Mouse (Mus musculus): ENCODE data around the gene Cpne7. TPM values are rescaled to one million over a fixed set of nuclear protein-coding genes. Genes with fewer than 3 reads are reported as not detected.

Cpne7 gene
- 0.08 and 0.14 TPM in 2 replicates for polyA plus RNA-seq (2014; fragmentation: Nextera tagmentation; extraction: Ambion mirVana)

DNA sequence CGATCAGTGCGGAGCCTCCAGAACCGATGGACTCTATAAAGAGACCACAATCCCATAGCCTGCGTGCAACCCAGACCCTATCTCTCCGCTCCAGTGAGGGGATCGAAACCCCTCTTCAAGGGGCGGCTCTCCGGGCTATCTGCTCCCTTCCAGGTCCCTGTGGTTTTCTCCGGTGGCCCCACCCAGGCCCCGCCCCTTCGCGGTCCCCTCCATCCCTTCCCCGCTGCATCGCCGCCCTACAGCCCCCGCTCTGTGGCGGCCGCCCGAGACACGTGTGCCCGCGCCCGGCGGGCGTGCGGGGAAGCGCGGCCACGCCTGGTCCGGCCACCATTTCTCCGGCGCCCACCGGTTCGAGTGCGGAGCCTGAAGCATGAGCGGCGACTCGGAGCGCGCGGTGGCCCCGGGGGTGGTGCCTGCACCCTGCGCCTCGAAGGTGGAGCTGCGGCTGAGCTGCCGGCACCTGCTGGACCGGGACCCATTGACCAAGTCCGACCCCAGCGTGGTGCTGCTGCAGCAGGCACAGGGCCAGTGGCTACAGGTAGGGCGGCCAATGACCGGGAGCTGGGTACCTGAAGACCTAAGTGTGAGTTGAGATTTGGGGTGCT, at the start of gene Cpne7:
Gene Cpne7 (plus strand): TSS at position 248 of the 605 bp plus-strand sequence.
- no peak within 1 kb of the TSS for H3K27ac ChIP-seq (replicated peaks in 1 of 2; ENCODE audit: control insufficient read depth in 1 of 2, insufficient read depth in 1 of 2, low read depth in 2 of 2, low read length in 2 of 2)
- peak within 1 kb of the TSS; percentile 54 for H3K9ac ChIP-seq (ENCODE audit: low read length)
- H3K36me3 ChIP-seq (ENCODE audit: control insufficient read depth, insufficient read depth, low read length): no peaks in the 10 kb centered on the region
- H3K4me2 ChIP-seq (ENCODE audit: low read length): peak within 1 kb of the TSS; percentile 85
- no peaks in the 10 kb centered on the region for H3K9me3 ChIP-seq (ENCODE audit: control insufficient read depth, low read length)
- H3K27me3 ChIP-seq (ENCODE audit: control insufficient read depth, insufficient read depth, low read length): peaks cover 45% of the 10 kb centered on the region
- under 1% methylated on average over 51 of the region's 51 CpGs for WGBS
- no peak for ATAC-seq (ENCODE audit: insufficient number of reproducible peaks, insufficient read depth, low FRiP score, low read depth)
- H3K4me1 ChIP-seq (ENCODE audit: control insufficient read depth in 2 of 2, insufficient read depth in 2 of 2, low read length in 2 of 2): peaks cover 7 to 17% of the 10 kb centered on the region in 2 experiments; a peak in 3 of 4 replicates
- H3K4me3 ChIP-seq (ENCODE audit: control insufficient read depth in 1 of 2, insufficient read depth in 1 of 2, low read depth in 1 of 2, low read length in 2 of 2): peak within 1 kb of the TSS; percentile 33 to 51

DNA sequence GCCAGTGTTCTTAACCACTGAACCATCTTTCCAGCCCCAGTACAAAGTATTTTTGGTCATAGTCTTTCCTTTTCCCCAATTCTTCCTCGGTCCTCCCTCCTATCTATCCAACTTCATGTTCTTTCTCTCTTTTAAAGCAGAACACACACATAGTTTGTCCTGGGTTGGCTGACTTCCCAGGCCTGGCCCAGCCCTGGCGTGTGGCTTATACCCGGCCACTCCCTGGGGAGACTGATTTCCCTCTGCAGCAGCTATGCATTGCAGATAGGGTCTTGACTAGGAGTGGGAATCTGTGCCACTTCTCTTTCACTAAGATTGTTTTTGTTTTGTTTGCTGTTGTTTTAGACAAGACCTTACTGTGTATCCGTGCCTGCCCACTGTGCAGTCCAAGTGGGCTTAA, 46.0 kb upstream of the Cpne7 start:
- peak; percentile 31; the same call in 1 of the 2 replicates for ATAC-seq (ENCODE audit: insufficient number of reproducible peaks, insufficient read depth, low FRiP score, low read depth)
- H3K9me3 ChIP-seq (ENCODE audit: control insufficient read depth, low read length): no peaks in the 10 kb centered on the region
- peaks cover 2 to 21% of the 10 kb centered on the region in 2 experiments for H3K4me1 ChIP-seq (ENCODE audit: control insufficient read depth in 2 of 2, insufficient read depth in 2 of 2, low read length in 2 of 2)
- WGBS: 31% methylated on average over 4 of the region's 4 CpGs
- H3K9ac ChIP-seq (ENCODE audit: low read length): no peak overlapping the region
- H3K27me3 ChIP-seq (ENCODE audit: control insufficient read depth, insufficient read depth, low read length): no peaks in the 10 kb centered on the region
- H3K27ac ChIP-seq (replicated peaks in 1 of 2; ENCODE audit: control insufficient read depth in 1 of 2, insufficient read depth in 1 of 2, low read depth in 2 of 2, low read length in 2 of 2): peak overlapping the region in 1 of 2 experiments; percentile 44; a peak in 1 of 4 replicates
- H3K36me3 ChIP-seq (ENCODE audit: control insufficient read depth, insufficient read depth, low read length): peaks cover 76% of the 10 kb centered on the region
- no peak overlapping the region for H3K4me3 ChIP-seq (ENCODE audit: control insufficient read depth in 1 of 2, insufficient read depth in 1 of 2, low read depth in 1 of 2, low read length in 2 of 2)
- H3K4me2 ChIP-seq (ENCODE audit: low read length): no peak overlapping the region

DNA sequence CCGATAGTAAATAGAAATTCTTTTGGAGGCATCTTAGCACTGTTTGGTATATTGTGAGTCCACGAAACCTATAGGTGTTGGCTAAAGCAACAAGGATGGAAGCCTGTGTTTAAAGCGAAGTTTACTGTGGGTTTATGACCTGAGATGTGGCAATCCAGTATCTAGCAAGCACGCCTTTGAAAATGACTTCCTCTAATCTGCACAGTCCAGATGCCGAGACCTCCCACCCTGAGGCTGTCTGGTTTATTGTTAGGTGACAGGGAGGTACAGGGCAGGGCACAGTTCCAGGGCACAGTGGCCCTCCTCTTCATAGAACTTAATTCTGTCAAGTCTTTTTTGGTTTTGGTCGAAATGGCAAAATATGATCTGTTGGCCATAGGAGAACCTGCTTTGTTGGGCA, 40.0 kb upstream of the Cpne7 start:
- H3K27me3 ChIP-seq (ENCODE audit: control insufficient read depth, insufficient read depth, low read length): no peaks in the 10 kb centered on the region
- WGBS: 75% methylated on average over 6 of the region's 6 CpGs
- H3K4me1 ChIP-seq (ENCODE audit: control insufficient read depth in 2 of 2, insufficient read depth in 2 of 2, low read length in 2 of 2): no peaks in the 10 kb centered on the region
- no peak for ATAC-seq (ENCODE audit: insufficient number of reproducible peaks, insufficient read depth, low FRiP score, low read depth)
- no peaks in the 10 kb centered on the region for H3K9me3 ChIP-seq (ENCODE audit: control insufficient read depth, low read length)
- H3K36me3 ChIP-seq (ENCODE audit: control insufficient read depth, insufficient read depth, low read length): peaks cover 97% of the 10 kb centered on the region
- no peak overlapping the region for H3K4me3 ChIP-seq (ENCODE audit: control insufficient read depth in 1 of 2, insufficient read depth in 1 of 2, low read depth in 1 of 2, low read length in 2 of 2)
- no peak overlapping the region for H3K4me2 ChIP-seq (ENCODE audit: low read length)
- no peak overlapping the region for H3K27ac ChIP-seq (replicated peaks in 1 of 2; ENCODE audit: control insufficient read depth in 1 of 2, insufficient read depth in 1 of 2, low read depth in 2 of 2, low read length in 2 of 2)
- no peak overlapping the region for H3K9ac ChIP-seq (ENCODE audit: low read length)

DNA sequence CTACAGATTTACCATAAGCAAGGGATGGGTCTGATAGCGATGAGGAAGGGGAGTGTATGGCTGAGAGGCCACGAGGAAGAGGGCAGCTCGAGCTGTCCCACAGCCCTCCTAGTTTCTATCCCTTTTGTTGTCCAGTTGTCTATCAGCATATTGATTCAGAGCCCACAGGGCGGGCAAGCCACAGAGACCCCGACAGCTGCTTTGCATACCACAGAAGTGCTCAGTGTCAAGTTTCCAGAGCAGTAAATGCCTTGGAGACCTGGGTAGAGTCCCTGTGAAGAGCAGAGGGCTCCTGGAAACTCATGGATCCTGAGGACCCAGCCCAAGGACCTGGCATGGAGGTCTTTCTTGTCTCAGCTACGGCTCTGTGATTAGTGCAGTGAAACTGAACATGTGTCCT, 34.2 kb upstream of the Cpne7 start:
- no peak for ATAC-seq (ENCODE audit: insufficient number of reproducible peaks, insufficient read depth, low FRiP score, low read depth)
- H3K36me3 ChIP-seq (ENCODE audit: control insufficient read depth, insufficient read depth, low read length): peaks cover 98% of the 10 kb centered on the region
- no peak overlapping the region for H3K9ac ChIP-seq (ENCODE audit: low read length)
- H3K4me2 ChIP-seq (ENCODE audit: low read length): no peak overlapping the region
- no peaks in the 10 kb centered on the region for H3K4me1 ChIP-seq (ENCODE audit: control insufficient read depth in 2 of 2, insufficient read depth in 2 of 2, low read length in 2 of 2)
- H3K27me3 ChIP-seq (ENCODE audit: control insufficient read depth, insufficient read depth, low read length): no peaks in the 10 kb centered on the region
- H3K27ac ChIP-seq (replicated peaks in 1 of 2; ENCODE audit: control insufficient read depth in 1 of 2, insufficient read depth in 1 of 2, low read depth in 2 of 2, low read length in 2 of 2): no peak overlapping the region
- H3K4me3 ChIP-seq (ENCODE audit: control insufficient read depth in 1 of 2, insufficient read depth in 1 of 2, low read depth in 1 of 2, low read length in 2 of 2): no peak overlapping the region
- no peaks in the 10 kb centered on the region for H3K9me3 ChIP-seq (ENCODE audit: control insufficient read depth, low read length)
- 81% methylated on average over 6 of the region's 6 CpGs for WGBS

DNA sequence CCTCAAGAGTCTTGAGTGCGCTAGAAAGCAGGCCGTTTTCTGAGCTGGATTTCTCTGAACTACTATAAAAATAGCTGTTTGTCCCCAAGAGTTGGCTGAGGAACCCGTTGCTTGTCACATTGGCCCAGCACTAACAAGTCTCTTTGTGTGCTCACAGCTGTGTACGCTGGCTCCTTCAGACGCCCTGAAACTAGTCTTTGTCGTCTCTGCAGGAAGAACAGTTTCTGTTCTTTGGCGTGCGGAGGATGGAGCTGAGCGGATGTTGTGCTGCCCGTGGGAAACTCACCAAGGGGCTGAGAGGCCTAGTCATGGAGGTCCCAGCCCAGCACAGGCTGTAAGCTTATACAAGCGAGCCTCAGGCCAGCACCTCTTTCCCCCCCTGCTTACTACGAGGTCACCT, 33.6 kb upstream of the Cpne7 start:
- no peaks in the 10 kb centered on the region for H3K4me1 ChIP-seq (ENCODE audit: control insufficient read depth in 2 of 2, insufficient read depth in 2 of 2, low read length in 2 of 2)
- WGBS: 92% methylated on average over 12 of the region's 12 CpGs
- H3K9ac ChIP-seq (ENCODE audit: low read length): no peak overlapping the region
- no peak for ATAC-seq (ENCODE audit: insufficient number of reproducible peaks, insufficient read depth, low FRiP score, low read depth)
- H3K9me3 ChIP-seq (ENCODE audit: control insufficient read depth, low read length): no peaks in the 10 kb centered on the region
- no peak overlapping the region for H3K4me2 ChIP-seq (ENCODE audit: low read length)
- no peak overlapping the region for H3K27ac ChIP-seq (replicated peaks in 1 of 2; ENCODE audit: control insufficient read depth in 1 of 2, insufficient read depth in 1 of 2, low read depth in 2 of 2, low read length in 2 of 2)
- H3K27me3 ChIP-seq (ENCODE audit: control insufficient read depth, insufficient read depth, low read length): no peaks in the 10 kb centered on the region
- H3K36me3 ChIP-seq (ENCODE audit: control insufficient read depth, insufficient read depth, low read length): peaks cover 98% of the 10 kb centered on the region
- H3K4me3 ChIP-seq (ENCODE audit: control insufficient read depth in 1 of 2, insufficient read depth in 1 of 2, low read depth in 1 of 2, low read length in 2 of 2): no peak overlapping the region

DNA sequence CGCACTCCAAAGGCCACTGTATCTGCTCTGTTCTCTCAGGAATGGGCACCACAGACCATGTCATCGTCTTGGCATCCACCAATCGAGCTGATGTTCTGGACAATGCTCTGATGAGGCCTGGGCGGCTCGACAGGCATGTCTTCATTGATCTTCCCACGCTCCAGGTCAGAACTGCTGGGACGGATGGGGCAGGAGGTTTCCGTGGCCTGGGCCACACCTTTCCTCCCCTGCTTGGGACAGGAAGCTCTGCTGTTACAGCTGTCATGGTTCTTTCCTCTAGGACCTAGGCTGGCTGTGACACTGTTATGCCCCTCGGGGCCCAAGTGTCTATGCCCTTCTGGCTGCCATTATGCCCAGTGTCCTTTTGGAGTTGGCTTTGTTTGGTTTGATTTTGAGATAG, 29.9 kb upstream of the Cpne7 start:
- Histone ChIP-seq H3K4me1 (ENCODE audit: control insufficient read depth in 2 of 2, insufficient read depth in 2 of 2, low read length in 2 of 2) (no peaks in the 10 kb centered on the region), H3K27ac (replicated peaks in 1 of 2; ENCODE audit: control insufficient read depth in 1 of 2, insufficient read depth in 1 of 2, low read depth in 2 of 2, low read length in 2 of 2) (no peak overlapping the region), H3K4me3 (ENCODE audit: control insufficient read depth in 1 of 2, insufficient read depth in 1 of 2, low read depth in 1 of 2, low read length in 2 of 2) (no peak overlapping the region), H3K9ac (ENCODE audit: low read length) (no peak overlapping the region), H3K36me3 (ENCODE audit: control insufficient read depth, insufficient read depth, low read length) (peaks cover 99% of the 10 kb centered on the region), H3K9me3 (ENCODE audit: control insufficient read depth, low read length) (no peaks in the 10 kb centered on the region), H3K27me3 (ENCODE audit: control insufficient read depth, insufficient read depth, low read length) (no peaks in the 10 kb centered on the region), H3K4me2 (ENCODE audit: low read length) (no peak overlapping the region)
- no peak for ATAC-seq (ENCODE audit: insufficient number of reproducible peaks, insufficient read depth, low FRiP score, low read depth)
- WGBS: 73% methylated on average over 9 of the region's 9 CpGs

DNA sequence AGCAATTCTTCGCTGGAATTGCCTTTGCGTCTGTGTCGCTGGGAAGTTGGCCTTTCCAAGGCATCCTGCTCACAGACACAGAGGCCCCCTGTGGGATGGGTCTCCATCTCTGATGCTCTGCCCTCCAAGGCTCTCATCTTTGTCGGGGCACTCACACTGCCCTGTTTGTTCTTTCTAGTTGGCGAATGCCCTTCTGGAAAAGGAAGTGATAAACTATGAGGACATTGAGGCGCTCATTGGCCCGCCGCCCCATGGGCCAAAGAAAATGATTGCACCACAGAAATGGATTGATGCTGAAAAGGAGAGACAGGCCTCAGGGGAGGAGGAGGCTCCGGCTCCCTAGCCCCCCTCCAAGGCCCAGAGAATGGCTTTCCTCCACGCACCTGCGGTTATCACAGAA, 20.0 kb upstream of the Cpne7 start:
- peaks cover 54% of the 10 kb centered on the region for H3K36me3 ChIP-seq (ENCODE audit: control insufficient read depth, insufficient read depth, low read length)
- no peaks in the 10 kb centered on the region for H3K27me3 ChIP-seq (ENCODE audit: control insufficient read depth, insufficient read depth, low read length)
- H3K4me1 ChIP-seq (ENCODE audit: control insufficient read depth in 2 of 2, insufficient read depth in 2 of 2, low read length in 2 of 2): peaks cover 0 to 4% of the 10 kb centered on the region in 2 experiments; a peak in 1 of 4 replicates
- no peak overlapping the region for H3K4me2 ChIP-seq (ENCODE audit: low read length)
- H3K9me3 ChIP-seq (ENCODE audit: control insufficient read depth, low read length): no peaks in the 10 kb centered on the region
- ATAC-seq (ENCODE audit: insufficient number of reproducible peaks, insufficient read depth, low FRiP score, low read depth): no peak
- no peak overlapping the region for H3K4me3 ChIP-seq (ENCODE audit: control insufficient read depth in 1 of 2, insufficient read depth in 1 of 2, low read depth in 1 of 2, low read length in 2 of 2)
- H3K9ac ChIP-seq (ENCODE audit: low read length): no peak overlapping the region
- no peak overlapping the region for H3K27ac ChIP-seq (replicated peaks in 1 of 2; ENCODE audit: control insufficient read depth in 1 of 2, insufficient read depth in 1 of 2, low read depth in 2 of 2, low read length in 2 of 2)
- WGBS: 85% methylated on average over 11 of the region's 11 CpGs

Data from heart, embryonic 14.5 days (tissue).